Mouse (Mus musculus) liver, embryonic 11.5 days (tissue): ENCODE data around the gene Tnfrsf13b. TPM values are rescaled to one million over a fixed set of nuclear protein-coding genes. Genes with fewer than 3 reads are reported as not detected.
"Not testable (repeated sequence)": the region's sequence is repeated elsewhere in the genome, so short reads cannot be mapped to it uniquely, and the experiment has no call there.

Source experiments
- ATAC-seq: fragments of 200-750 bp; cut with Nextera tagmentation; replicated peaks from 2 replicates; pipeline ENCODE4 v1.8.0; 2017; ENCODE audit warnings: moderate number of reproducible peaks, mild to moderate bottlenecking, moderate TSS enrichment, moderate library complexity; ENCODE audit not compliant: low FRiP score
- DNase-seq: peaks from one replicate; pipeline ENCODE4 v3.0.0-alpha.2; 2017; ENCODE audit warnings: low spot score
- H3K27ac ChIP-seq: fragments of 300-500 bp; sonication (generic); 2 replicates; pipeline ENCODE4 v1.5.1; 2014; ENCODE audit warnings: mild to moderate bottlenecking, low read depth, low read length, control low read depth
- H3K27me3 ChIP-seq: fragments of 300-500 bp; sonication (generic); replicated peaks from 2 replicates; pipeline ENCODE4 v1.6.1; 2014; ENCODE audit warnings: low read length, mixed read lengths; ENCODE audit not compliant: control insufficient read depth, insufficient read depth
- H3K36me3 ChIP-seq: fragments of 300-500 bp; sonication (generic); 2 replicates; pipeline ENCODE4 v1.6.1; 2014; ENCODE audit warnings: mild to moderate bottlenecking, low read length, moderate library complexity, mixed read lengths; ENCODE audit not compliant: control insufficient read depth, insufficient read depth
- H3K4me1 ChIP-seq: fragments of 300-500 bp; sonication (generic); replicated peaks from 2 replicates; pipeline ENCODE4 v1.6.1; 2014; ENCODE audit warnings: low read length, mixed read lengths; ENCODE audit not compliant: control insufficient read depth, insufficient read depth
- H3K4me2 ChIP-seq: fragments of 300-500 bp; sonication (generic); 2 replicates; pipeline ENCODE4 v1.6.1; 2014; ENCODE audit warnings: mild to moderate bottlenecking, control low read depth, moderate library complexity
- H3K4me3 ChIP-seq: fragments of 300-500 bp; sonication (generic); 2 replicates; pipeline ENCODE4 v1.5.1; 2014; ENCODE audit warnings: low read depth, low read length, control low read depth
- H3K9ac ChIP-seq: fragments of 300-500 bp; sonication (generic); 2 replicates; pipeline ENCODE4 v1.6.1; 2014; ENCODE audit warnings: low read depth, low read length, control low read depth
- H3K9me3 ChIP-seq: fragments of 300-500 bp; sonication (generic); 2 replicates; pipeline ENCODE4 v1.6.1; 2016; ENCODE audit warnings: low read length, inconsistent platforms, mixed read lengths; ENCODE audit not compliant: control insufficient read depth
- WGBS: fragments of 180-500 bp; shearing (Covaris S2); extraction: QIAGEN DNeasy Blood & Tissue Kit; methylation state at CpG from one replicate; pipeline ENCODE4 v1.1.7; 2014; 5-methylcytosine and 5-hydroxymethylcytosine counted together
- polyA plus RNA-seq: library from polyadenylated mRNA; unstranded; fragments of >200 nt; fragmentation: Nextera tagmentation; extraction: Ambion mirVana; gene quantifications from 2 replicates; pipeline ENCODE4 v1.2.1, GENCODE M21; 2014

Tnfrsf13b gene
- polyA plus RNA-seq, 1 experiment from 2014 or later = 5.9 TPM

GRCm38 (mm10) chr11:61159796-61160732 lies 33.5 kb downstream of the Tnfrsf13b start:
- no peak for ATAC-seq
- Histone ChIP-seq H3K27ac (no peak overlapping the region), H3K9ac (no peak overlapping the region), H3K36me3 (peaks cover 63% of the 10 kb centered on the region), H3K4me2 (no peak overlapping the region), H3K4me1 (no peaks in the 10 kb centered on the region), H3K4me3 (no peak overlapping the region), H3K9me3 (no peaks in the 10 kb centered on the region), H3K27me3 (no peaks in the 10 kb centered on the region)
- WGBS = 72% methylated on average over 11 of the region's 11 CpGs
- DNase-seq = no peak

DNA sequence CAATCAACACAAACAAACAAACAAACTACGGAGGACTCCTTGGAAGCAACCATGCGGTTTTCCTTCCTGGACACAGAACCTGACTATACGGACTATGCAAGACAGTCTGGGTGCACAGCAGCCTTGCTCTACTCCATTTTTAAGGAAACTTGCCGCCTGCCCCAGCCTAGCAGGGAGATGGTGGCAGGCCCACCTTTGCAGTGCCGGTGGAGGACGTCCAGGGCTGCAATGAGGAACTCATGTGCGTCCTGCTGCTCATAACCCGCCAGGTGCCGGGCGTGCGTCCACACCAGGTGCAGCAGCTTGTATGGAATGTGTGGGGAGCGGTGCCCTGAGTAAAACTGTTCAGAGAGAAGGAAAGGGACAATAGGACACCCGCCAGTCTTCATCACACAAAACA lies 34.6 kb downstream of the Tnfrsf13b start:
- no peak overlapping the region for H3K4me2 ChIP-seq
- no peaks in the 10 kb centered on the region for H3K9me3 ChIP-seq
- DNase-seq (no peak), ATAC-seq (no peak)
- H3K27ac ChIP-seq = no peak overlapping the region
- no peaks in the 10 kb centered on the region for H3K27me3 ChIP-seq
- no peak overlapping the region for H3K9ac ChIP-seq
- H3K36me3 ChIP-seq = peaks cover 59% of the 10 kb centered on the region
- no peaks in the 10 kb centered on the region for H3K4me1 ChIP-seq
- H3K4me3 ChIP-seq = no peak overlapping the region
- WGBS = 93% methylated on average over 13 of the region's 13 CpGs

- H3K4me1 ChIP-seq = no peaks in the 10 kb centered on the region
- no peaks in the 10 kb centered on the region for H3K9me3 ChIP-seq
- DNase-seq = no peak
- no peak for ATAC-seq
- H3K36me3 ChIP-seq = peaks cover 57% of the 10 kb centered on the region
- 92% methylated on average over 14 of the region's 14 CpGs for WGBS
- no peak overlapping the region for H3K4me2 ChIP-seq
- H3K27me3 ChIP-seq = no peaks in the 10 kb centered on the region
- H3K9ac ChIP-seq = no peak overlapping the region
- H3K4me3 ChIP-seq = no peak overlapping the region
- H3K27ac ChIP-seq = no peak overlapping the region
These were observed 36.2 kb downstream of the Tnfrsf13b start for GRCm38 (mm10) chr11:61162776-61163175.

DNA sequence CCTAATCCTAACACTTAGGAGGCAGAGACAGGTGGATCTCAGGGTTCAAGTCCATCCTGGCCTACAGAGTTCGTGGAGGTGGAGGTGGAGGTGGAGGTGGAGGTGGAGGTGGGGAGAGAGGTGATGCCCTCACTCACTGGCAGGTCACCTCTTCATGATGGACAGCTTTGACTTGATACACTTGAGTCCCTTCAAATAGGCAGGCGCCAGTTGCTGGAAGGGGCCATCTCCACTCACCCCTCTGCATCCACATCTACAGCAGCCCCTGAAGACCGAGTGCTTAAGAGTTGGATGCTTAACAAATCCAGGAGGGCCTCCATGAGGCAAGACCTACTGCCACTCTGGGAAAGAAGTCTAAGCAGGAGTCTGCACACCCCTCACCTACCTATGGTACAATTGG lies 36.8 kb downstream of the Tnfrsf13b start:
- ATAC-seq = no peak
- Histone ChIP-seq H3K9me3 (no peaks in the 10 kb centered on the region), H3K36me3 (peaks cover 52% of the 10 kb centered on the region), H3K4me1 (no peaks in the 10 kb centered on the region), H3K27ac (no peak overlapping the region), H3K4me2 (no peak overlapping the region), H3K9ac (no peak overlapping the region), H3K27me3 (no peaks in the 10 kb centered on the region), H3K4me3 (no peak overlapping the region)
- 84% methylated on average over 3 of the region's 3 CpGs for WGBS
- no peak for DNase-seq

DNA sequence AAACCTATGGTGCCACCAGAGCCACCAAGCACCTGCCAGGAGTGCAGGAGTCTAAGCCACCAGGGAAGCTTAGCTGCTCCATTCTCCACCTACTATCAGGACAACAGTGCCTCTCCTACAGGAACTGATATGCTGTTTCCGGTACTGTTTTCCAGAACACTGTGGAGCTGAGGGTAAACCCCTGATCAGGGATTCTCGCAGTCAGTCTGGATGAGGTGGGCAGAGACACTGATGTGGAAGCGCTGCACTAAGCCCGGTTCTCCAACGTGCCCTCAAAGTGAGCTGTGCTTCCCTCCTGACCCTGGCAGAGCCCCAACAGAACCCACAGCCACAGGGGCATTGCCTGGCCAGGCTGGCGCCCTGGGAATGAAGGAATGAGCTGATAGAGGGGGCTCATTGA lies 37.8 kb downstream of the Tnfrsf13b start:
- peaks cover 47% of the 10 kb centered on the region for H3K36me3 ChIP-seq
- H3K27ac ChIP-seq = no peak overlapping the region
- H3K4me2 ChIP-seq = no peak overlapping the region
- ATAC-seq (no peak), DNase-seq (no peak)
- H3K9ac ChIP-seq = no peak overlapping the region
- no peaks in the 10 kb centered on the region for H3K27me3 ChIP-seq
- H3K4me1 ChIP-seq = no peaks in the 10 kb centered on the region
- no peaks in the 10 kb centered on the region for H3K9me3 ChIP-seq
- H3K4me3 ChIP-seq = no peak overlapping the region
- 90% methylated on average over 6 of the region's 6 CpGs for WGBS

DNA sequence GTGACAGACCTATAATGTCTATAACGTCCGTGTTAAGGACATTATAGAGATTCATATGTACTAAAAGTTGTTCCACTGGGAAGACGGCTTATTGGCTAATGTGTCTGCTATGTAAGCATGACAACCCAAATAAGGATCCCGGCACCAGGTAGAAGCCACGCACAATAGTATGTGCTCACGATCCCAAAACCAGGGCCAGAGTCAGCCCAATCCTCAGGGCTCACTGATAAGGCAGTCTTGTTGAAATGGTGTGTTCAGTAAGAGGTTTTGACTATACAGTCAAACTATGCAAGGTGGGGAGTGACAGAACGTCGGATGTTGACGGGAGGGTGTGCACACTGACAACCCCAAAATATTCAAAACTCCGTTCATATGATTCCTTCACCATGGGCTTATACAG lies 38.3 kb downstream of the Tnfrsf13b start:
- no peaks in the 10 kb centered on the region for H3K27me3 ChIP-seq
- H3K9ac ChIP-seq = no peak overlapping the region
- H3K4me1 ChIP-seq = no peaks in the 10 kb centered on the region
- no peak overlapping the region for H3K4me3 ChIP-seq
- H3K36me3 ChIP-seq = peaks cover 44% of the 10 kb centered on the region
- H3K27ac ChIP-seq = no peak overlapping the region
- WGBS = 93% methylated on average over 10 of the region's 10 CpGs
- H3K4me2 ChIP-seq = no peak overlapping the region
- ATAC-seq (no peak), DNase-seq (no peak)
- H3K9me3 ChIP-seq = no peaks in the 10 kb centered on the region

- 86% methylated on average over 5 of the region's 5 CpGs for WGBS
- no peak for DNase-seq
These were observed 43.6 kb downstream of the Tnfrsf13b start for GRCm38 (mm10) chr11:61170184-61170583.

DNA sequence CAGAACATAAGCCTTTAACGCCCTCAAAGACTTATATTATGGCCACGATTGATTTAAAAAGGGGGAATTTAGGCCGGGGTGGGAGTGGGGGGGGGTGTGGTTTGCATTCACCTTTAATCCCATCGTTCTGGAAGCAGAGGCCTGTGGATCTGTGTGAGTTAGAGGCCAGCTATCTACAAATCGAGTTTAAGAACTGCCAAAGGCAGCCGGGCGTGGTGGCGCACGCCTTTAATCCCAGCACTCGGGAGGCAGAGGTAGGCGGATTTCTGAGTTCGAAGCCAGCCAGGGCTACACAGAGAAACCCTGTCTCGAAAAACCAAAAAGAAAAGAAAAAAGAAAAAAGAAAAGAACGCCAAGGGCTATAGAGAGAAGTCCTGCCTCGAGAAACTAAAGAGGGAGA lies 46.9 kb downstream of the Tnfrsf13b start:
- H3K9ac ChIP-seq, ATAC-seq, DNase-seq, H3K36me3 ChIP-seq, H3K9me3 ChIP-seq, H3K4me1 ChIP-seq, H3K27ac ChIP-seq, H3K27me3 ChIP-seq: not testable (repeated sequence)
- peak overlapping the region; percentile 82; the same call in 1 of the 2 replicates for H3K4me3 ChIP-seq
- peak overlapping the region; percentile 91 for H3K4me2 ChIP-seq
- 42% methylated on average over 15 of the region's 15 CpGs for WGBS

More at GRCm38 (mm10) chr11:61170184-61170583, 43.6 kb downstream of the Tnfrsf13b start:
- Histone ChIP-seq H3K4me1 (0 out of 2 replicates have a peak, but pooled peaks cover 4% of the 10 kb centered on the region), H3K9me3 (no peaks in the 10 kb centered on the region), H3K4me3 (no peak overlapping the region), H3K27me3 (no peaks in the 10 kb centered on the region), H3K9ac (no peak overlapping the region), H3K4me2 (no peak overlapping the region), H3K36me3 (peaks cover 10% of the 10 kb centered on the region), H3K27ac (no peak overlapping the region)
- no peak for ATAC-seq
